Mouse (Mus musculus): ENCODE measurements at regions not wholly inside any gene's neighbourhood (a gene's known extent, or its start where the extent isn't known, plus 50 kb on each side); places are given as distances from the start of the nearest gene placed in this dataset.

DNA sequence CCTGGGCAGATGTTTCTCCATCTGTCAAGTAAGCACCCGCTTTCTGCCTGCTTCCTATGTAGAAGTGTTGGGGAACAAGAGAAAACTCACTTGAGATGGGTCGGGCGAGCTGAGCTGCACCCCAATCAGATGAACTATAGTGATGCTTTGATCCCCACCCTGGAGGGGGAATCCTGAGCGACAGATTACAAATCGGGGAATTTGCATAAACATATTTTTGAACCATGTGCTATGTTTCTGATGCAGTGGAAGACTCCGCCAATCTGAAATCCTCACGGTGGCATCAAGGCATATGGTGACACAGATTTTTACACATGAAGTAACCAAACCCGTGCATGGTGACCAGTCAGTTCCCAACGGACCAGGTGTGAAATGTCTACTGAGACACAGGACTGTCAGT lies 231.4 kb upstream of the Chd6 start:
- no peak for TF ChIP-seq CTCF (IDR thresholded peaks at IDR 0.05; ENCODE audit: low read depth, low read length)
- TF ChIP-seq POLR2A (IDR thresholded peaks at IDR 0.05; ENCODE audit: extremely low read depth, insufficient read depth, low read length), result no peak
